Mouse (Mus musculus): ENCODE data around the gene Magea1. TPM values are rescaled to one million over a fixed set of nuclear protein-coding genes. Genes with fewer than 3 reads are reported as not detected.
"Not testable (repeated sequence)": the region's sequence is repeated elsewhere in the genome, so short reads cannot be mapped to it uniquely, and the experiment has no call there.

The Magea1 gene
- not detected in 2 replicates for polyA plus RNA-seq (2012)

DNA sequence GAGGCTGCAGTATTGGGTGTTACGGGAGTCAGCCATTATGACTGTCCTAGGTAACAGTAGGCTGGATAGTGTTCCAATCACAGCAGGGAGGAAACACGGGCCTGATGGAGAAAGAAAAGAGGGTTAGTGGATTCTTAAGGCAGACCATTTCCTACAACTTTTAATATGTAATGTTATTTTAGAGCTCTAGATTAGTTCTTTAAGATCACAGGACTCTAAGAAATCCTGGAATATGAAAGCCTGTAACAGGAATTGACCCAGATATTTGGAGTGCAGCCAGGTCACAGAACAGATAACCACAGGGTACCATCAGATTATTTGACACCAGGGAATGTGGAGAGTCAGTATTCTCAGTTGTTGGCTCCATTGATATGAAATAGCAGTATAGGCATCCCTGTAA lies at the start of gene Magea1:
Magea1 (minus strand) TSS at position 101 of the 400 bp plus-strand sequence.
- not testable (repeated sequence) for H3K4me3 ChIP-seq (replicated peaks); H3K36me3 ChIP-seq (ENCODE audit: control insufficient read depth)

DNA sequence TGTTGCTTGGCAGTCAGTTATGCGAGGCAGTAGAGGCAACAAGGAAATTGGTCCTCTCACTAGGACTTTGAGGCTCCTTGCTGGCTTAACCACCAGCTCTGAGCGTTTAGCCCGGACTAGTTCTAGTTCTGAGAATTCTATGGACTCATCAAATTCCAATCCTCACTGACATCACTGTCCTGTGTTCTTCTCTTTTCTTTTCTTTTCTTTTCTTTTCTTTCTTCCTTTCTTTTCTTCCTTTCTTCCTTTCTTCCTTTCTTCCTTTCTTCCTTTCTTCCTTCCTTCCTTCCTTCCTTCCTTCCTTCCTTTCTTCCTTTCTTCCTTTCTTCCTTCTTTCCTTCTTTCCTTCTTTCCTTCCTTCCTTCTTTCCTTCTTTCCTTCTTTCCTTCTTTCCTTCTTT lies 38.7 kb upstream of the Magea1 start, which contains the start of gene Cldn34b2:
Cldn34b2 (minus strand) TSS at position 101 of the 400 bp plus-strand sequence.
- not testable (repeated sequence) for H3K36me3 ChIP-seq (ENCODE audit: control insufficient read depth); H3K9me3 ChIP-seq (ENCODE audit: control insufficient read depth, low read length); H3K27me3 ChIP-seq (ENCODE audit: control insufficient read depth); H3K4me1 ChIP-seq (ENCODE audit: control insufficient read depth); H3K4me3 ChIP-seq (replicated peaks)

More for the DNA sequence above, at the start of gene Magea1:
- not testable (repeated sequence) for H3K4me1 ChIP-seq (ENCODE audit: control insufficient read depth); H3K27me3 ChIP-seq (ENCODE audit: control insufficient read depth); H3K9me3 ChIP-seq (ENCODE audit: control insufficient read depth, low read length)

DNA sequence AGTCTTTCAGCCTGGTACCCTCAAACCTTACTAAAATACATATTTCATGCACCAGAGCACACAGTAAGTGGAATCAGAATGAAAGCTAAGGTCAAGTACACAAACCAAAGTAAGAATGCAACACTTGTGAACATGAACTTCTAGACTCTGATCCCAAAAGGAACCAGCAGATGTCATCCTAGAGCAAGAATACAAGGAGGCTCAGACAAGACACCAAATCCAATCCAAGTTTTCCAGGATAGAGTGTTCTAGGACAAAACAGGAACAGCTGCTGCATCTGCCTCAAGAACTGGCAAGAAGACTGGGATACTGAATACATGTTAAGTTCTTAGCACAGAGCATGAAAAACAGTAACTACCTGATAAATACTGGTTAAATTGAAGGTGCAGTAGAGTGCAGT lies 8.4 kb upstream of the Magea1 start:
- no peak for TF ChIP-seq TAL1 (IDR thresholded peaks at IDR 0.05; ENCODE audit: low read length)
- no peak for TF ChIP-seq GATA1 (IDR thresholded peaks at IDR 0.05; ENCODE audit: low read length)
- H3K4me1 ChIP-seq (ENCODE audit: control insufficient read depth): no peaks in the 10 kb centered on the region
- no peak overlapping the region for H3K4me3 ChIP-seq (replicated peaks)
- no peaks in the 10 kb centered on the region for H3K36me3 ChIP-seq (ENCODE audit: control insufficient read depth)
- H3K9me3 ChIP-seq (ENCODE audit: control insufficient read depth, low read length): no peaks in the 10 kb centered on the region
- H3K27me3 ChIP-seq (ENCODE audit: control insufficient read depth): no peaks in the 10 kb centered on the region

DNA sequence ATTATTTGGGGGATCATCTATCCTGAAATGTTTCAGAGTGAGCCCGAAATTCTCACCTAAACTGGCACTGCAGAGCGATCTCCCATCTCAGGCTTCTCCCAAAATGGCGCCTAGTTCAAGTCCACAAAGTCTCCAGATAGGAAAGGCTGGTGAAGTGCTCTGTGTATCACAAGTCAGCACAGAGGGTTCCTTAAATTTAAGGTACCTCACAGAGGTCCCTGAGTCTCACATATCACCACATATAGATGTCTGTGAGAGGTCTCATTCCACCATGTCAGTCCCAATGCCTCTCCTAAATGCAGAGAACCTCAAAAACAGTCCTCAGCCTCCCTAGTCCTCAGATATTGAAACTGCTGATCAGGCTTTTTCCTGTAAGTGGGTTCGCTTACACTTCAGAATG lies 4.0 kb upstream of the Magea1 start, which contains the start of gene Magea2:
Magea2 (minus strand) TSS at position 101 of the 400 bp plus-strand sequence.
- H3K36me3 ChIP-seq (ENCODE audit: control insufficient read depth); H3K27me3 ChIP-seq (ENCODE audit: control insufficient read depth); H3K4me3 ChIP-seq (replicated peaks); H3K4me1 ChIP-seq (ENCODE audit: control insufficient read depth); H3K9me3 ChIP-seq (ENCODE audit: control insufficient read depth, low read length): not testable (repeated sequence)

DNA sequence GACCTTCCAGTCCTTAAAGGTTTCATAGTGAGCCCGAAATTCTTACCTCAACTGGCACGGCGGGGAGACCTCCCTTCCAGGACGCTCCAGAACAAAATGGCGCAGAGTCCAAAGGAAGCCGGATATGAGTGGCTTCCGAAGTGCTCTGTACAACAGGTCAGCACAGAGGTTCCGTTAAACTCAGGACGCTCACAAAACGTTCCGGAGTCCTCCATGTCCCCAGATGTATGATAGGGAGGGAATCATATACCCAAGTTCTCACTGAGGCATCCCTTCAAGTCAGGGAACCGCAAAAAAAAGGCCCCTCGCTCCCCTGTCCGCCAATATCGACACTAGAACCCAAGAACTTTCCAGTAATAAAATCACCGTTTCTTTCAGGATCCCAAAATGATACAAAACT lies 26.5 kb downstream of the Magea1 start, which contains the start of gene Magea5:
Magea5 (minus strand) TSS at position 101 of the 400 bp plus-strand sequence.
- not testable (repeated sequence) for H3K4me1 ChIP-seq (ENCODE audit: control insufficient read depth); H3K4me3 ChIP-seq (replicated peaks); H3K9me3 ChIP-seq (ENCODE audit: control insufficient read depth, low read length); H3K27me3 ChIP-seq (ENCODE audit: control insufficient read depth); H3K36me3 ChIP-seq (ENCODE audit: control insufficient read depth)

Other genes starting within 250 kb of the Magea1 start
- gene Cldn34b1, start 199.5 kb downstream of the Magea1 start, polyA plus RNA-seq (2012): not detected in 2 replicates
- not detected in 2 replicates for gene Magea6, start 153.8 kb downstream of the Magea1 start, polyA plus RNA-seq (2012)
- not detected in 2 replicates for gene Magea3, start 140.3 kb downstream of the Magea1 start, polyA plus RNA-seq (2012)
- not detected in 2 replicates for gene Magea8, start 93.9 kb downstream of the Magea1 start, polyA plus RNA-seq (2012)
- not detected in 2 replicates for gene Magea5, start 26.6 kb downstream of the Magea1 start, polyA plus RNA-seq (2012)
- not detected in 2 replicates for gene Magea2, start 3.9 kb upstream of the Magea1 start, polyA plus RNA-seq (2012)
- gene Cldn34b2, start 38.6 kb upstream of the Magea1 start, polyA plus RNA-seq (2012): not detected in 2 replicates
- gene Sat1, start 126.7 kb upstream of the Magea1 start, polyA plus RNA-seq (2012): 0.31 and 1.1 TPM in 2 replicates
- gene Acot9, start 172.7 kb upstream of the Magea1 start, polyA plus RNA-seq (2012): 0.03 and 0.07 TPM in 2 replicates

All from erythroblast, embryonic 14.5 days (primary cell).